Mouse (Mus musculus): ENCODE measurements around the gene Tprn.

DNA sequence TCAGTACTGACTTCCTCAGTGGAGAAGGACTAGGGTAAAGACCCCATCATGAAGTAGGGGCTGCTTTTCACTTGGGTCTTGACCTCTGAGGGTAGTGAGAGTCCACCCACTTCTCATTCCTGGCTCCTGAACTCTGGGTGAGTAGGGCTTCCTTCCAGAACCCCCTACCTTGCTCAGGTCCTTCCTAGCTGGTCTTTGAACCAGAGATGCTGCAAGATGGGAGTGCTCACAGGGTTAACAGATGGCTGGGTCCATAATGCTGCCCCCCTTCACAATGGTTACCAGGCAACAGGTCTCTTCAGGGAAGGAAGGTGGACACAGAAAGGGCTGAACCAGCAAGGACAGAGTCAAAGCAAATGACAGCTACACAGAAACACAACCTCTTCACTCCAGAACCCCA lies 44.0 kb upstream of the Tprn start, which contains the start of gene Fam166a:
- no peak for TF ChIP-seq POLR2A (IDR thresholded peaks at IDR 0.05; ENCODE audit: borderline replicate concordance, low read depth, low read length)
- TF ChIP-seq CTCF (IDR thresholded peaks at IDR 0.05; ENCODE audit: low read depth, low read length): no peak
